8 mouse cellular contexts compared by ENCODE assay signal in genomic region chr7:16921881-16922335, GRCm38 (mm10). TPM values are rescaled to one million over a fixed set of nuclear protein-coding genes. Genes with fewer than 3 reads are reported as not detected.
DNase-seq lines count a peak whose midpoint lies in the region; ATAC-seq lines count a peak whose summit lies in the region.

No protein-coding gene starts in this region.

- H3K4me1 ChIP-seq in embryonic facial prominence, embryonic 11.5 days (ENCODE audit: control insufficient read depth, insufficient read depth, low read length) = peaks cover 20% of the 10 kb centered on the region
- peaks cover 43% of the 10 kb centered on the region for H3K4me1 ChIP-seq in midbrain, embryonic 12.5 days

- DNase-seq in heart, adult 11 months = peak; percentile 94
- DNase-seq in heart, postnatal 36 days = no peak
- DNase-seq in embryonic facial prominence, embryonic 11.5 days (ENCODE audit: low spot score) = no peak
- peak; percentile 64 for DNase-seq in kidney, adult 11 months
- no peak for DNase-seq in retina, postnatal 1 day
- no peak for DNase-seq in adrenal gland, postnatal 10 days
- DNase-seq in spleen, adult 18-20 months = no peak

- peak overlapping the region; percentile 48 for H3K9ac ChIP-seq in embryonic facial prominence, embryonic 11.5 days (replicated peaks; ENCODE audit: low read length)
- H3K9ac ChIP-seq in midbrain, embryonic 12.5 days (replicated peaks) = peak overlapping the region; percentile 99

- no peaks in the 10 kb centered on the region for H3K9me3 ChIP-seq in embryonic facial prominence, embryonic 11.5 days (replicated peaks; ENCODE audit: control insufficient read depth, low read length)
- no peaks in the 10 kb centered on the region for H3K9me3 ChIP-seq in midbrain, embryonic 12.5 days

- no peak for ATAC-seq in embryonic facial prominence, embryonic 11.5 days (replicated peaks; ENCODE audit: insufficient number of reproducible peaks, low FRiP score, low TSS enrichment, low read depth)
- no peak for ATAC-seq in midbrain, embryonic 12.5 days (ENCODE audit: low FRiP score, low read depth)

- WGBS in embryonic facial prominence, embryonic 11.5 days = 38% methylated on average over 6 of the region's 6 CpGs
- 52% methylated on average over 6 of the region's 6 CpGs for WGBS in midbrain, embryonic 12.5 days

- peak overlapping the region; percentile 68 for H3K4me3 ChIP-seq in embryonic facial prominence, embryonic 11.5 days (ENCODE audit: low read depth, low read length)
- H3K4me3 ChIP-seq in midbrain, embryonic 12.5 days = peak overlapping the region; percentile 90

- peak overlapping the region; percentile 79 for H3K4me2 ChIP-seq in embryonic facial prominence, embryonic 11.5 days (ENCODE audit: low read depth, low read length)
- peak overlapping the region; percentile 83 for H3K4me2 ChIP-seq in midbrain, embryonic 12.5 days (replicated peaks)

- no peaks in the 10 kb centered on the region for H3K27me3 ChIP-seq in embryonic facial prominence, embryonic 11.5 days (ENCODE audit: control insufficient read depth, insufficient read depth, low read length)
- H3K27me3 ChIP-seq in midbrain, embryonic 12.5 days = no peaks in the 10 kb centered on the region

- peak overlapping the region; percentile 80 for H3K27ac ChIP-seq in embryonic facial prominence, embryonic 11.5 days (replicated peaks; ENCODE audit: low read depth, low read length)
- H3K27ac ChIP-seq in midbrain, embryonic 12.5 days (replicated peaks) = peak overlapping the region; percentile 94

- peaks cover 5% of the 10 kb centered on the region for H3K36me3 ChIP-seq in embryonic facial prominence, embryonic 11.5 days (replicated peaks; ENCODE audit: control insufficient read depth, insufficient read depth, low read depth, low read length)
- peaks cover 33% of the 10 kb centered on the region for H3K36me3 ChIP-seq in midbrain, embryonic 12.5 days

- intact Hi-C loops in heart, postnatal 36 days (cut with DNase I) = no loop called here

RNA-seq across cellular contexts. Expression of gene Calm3, which starts 2.0 kb away (rescaled TPM):
- 100 to 1,000 TPM; 182 to 193 TPM for total RNA-seq in heart, postnatal 36 days (2021)
- polyA plus RNA-seq in embryonic facial prominence, embryonic 11.5 days (2014; fragmentation: Nextera tagmentation; extraction: Ambion mirVana) = 227 and 237 TPM in 2 replicates
- polyA plus RNA-seq in midbrain, embryonic 12.5 days (2016; fragmentation: Nextera tagmentation; extraction: Ambion mirVana) = 223 and 224 TPM in 2 replicates
- 100 to 1,000 TPM; 224 to 252 TPM for total RNA-seq in adrenal gland, postnatal 10 days (2021)

RNA-seq across cellular contexts. Expression of gene Ptgir, which starts 15.6 kb away (rescaled TPM):
- 1 to 10 TPM; 2.9 TPM for total RNA-seq in heart, postnatal 36 days (2021)
- 0.87 and 1.1 TPM in 2 replicates for polyA plus RNA-seq in embryonic facial prominence, embryonic 11.5 days (2014; fragmentation: Nextera tagmentation; extraction: Ambion mirVana)
- polyA plus RNA-seq in midbrain, embryonic 12.5 days (2016; fragmentation: Nextera tagmentation; extraction: Ambion mirVana) = 1.1 and 1.2 TPM in 2 replicates
- 1 to 10 TPM; 1.2 to 2.0 TPM for total RNA-seq in adrenal gland, postnatal 10 days (2021)

RNA-seq across cellular contexts. Expression of gene Pnmal2, which starts 22.6 kb away (rescaled TPM):
- 1 to 10 TPM; 3.4 to 3.9 TPM for total RNA-seq in heart, postnatal 36 days (2021)
- polyA plus RNA-seq in embryonic facial prominence, embryonic 11.5 days (2014; fragmentation: Nextera tagmentation; extraction: Ambion mirVana) = 3.7 and 4.2 TPM in 2 replicates
- 49.3 and 55.3 TPM in 2 replicates for polyA plus RNA-seq in midbrain, embryonic 12.5 days (2016; fragmentation: Nextera tagmentation; extraction: Ambion mirVana)
- total RNA-seq in adrenal gland, postnatal 10 days (2021) = 10 to 100 TPM; 18.3 to 23.9 TPM

RNA-seq across cellular contexts. Expression of gene Gng8, which starts 30.3 kb away (rescaled TPM):
- 1 to 10 TPM in 1 of 2 experiments, under 1 TPM in 1; 0.54 to 1.3 TPM for total RNA-seq in heart, postnatal 36 days (2021)
- 16.0 and 19.8 TPM in 2 replicates for polyA plus RNA-seq in embryonic facial prominence, embryonic 11.5 days (2014; fragmentation: Nextera tagmentation; extraction: Ambion mirVana)
- 12.1 and 26.0 TPM in 2 replicates for polyA plus RNA-seq in midbrain, embryonic 12.5 days (2016; fragmentation: Nextera tagmentation; extraction: Ambion mirVana)
- 1 to 10 TPM in 1 of 2 experiments, under 1 TPM in 1; 0.84 to 2.0 TPM for total RNA-seq in adrenal gland, postnatal 10 days (2021)

RNA-seq across cellular contexts. Expression of gene Pnmal1, which starts 37.6 kb away (rescaled TPM):
- not detected for total RNA-seq in heart, postnatal 36 days (2021)
- polyA plus RNA-seq in embryonic facial prominence, embryonic 11.5 days (2014; fragmentation: Nextera tagmentation; extraction: Ambion mirVana) = 5.3 and 6.6 TPM in 2 replicates
- 28.8 and 34.8 TPM in 2 replicates for polyA plus RNA-seq in midbrain, embryonic 12.5 days (2016; fragmentation: Nextera tagmentation; extraction: Ambion mirVana)
- total RNA-seq in adrenal gland, postnatal 10 days (2021) = 1 to 10 TPM; 4.5 to 5.1 TPM

Comparison
In these comparisons a context has a peak if more than half of its experiments do, and no peak if none do; other contexts are left out.
1. DNase-seq: peak in heart, adult 11 months (single experiment) and kidney, adult 11 months (single experiment); none in heart, postnatal 36 days (0 of 2), embryonic facial prominence, embryonic 11.5 days (single experiment), retina, postnatal 1 day (single experiment), adrenal gland, postnatal 10 days (single experiment) and spleen, adult 18-20 months (0 of 2).